In the genomic region with DNA sequence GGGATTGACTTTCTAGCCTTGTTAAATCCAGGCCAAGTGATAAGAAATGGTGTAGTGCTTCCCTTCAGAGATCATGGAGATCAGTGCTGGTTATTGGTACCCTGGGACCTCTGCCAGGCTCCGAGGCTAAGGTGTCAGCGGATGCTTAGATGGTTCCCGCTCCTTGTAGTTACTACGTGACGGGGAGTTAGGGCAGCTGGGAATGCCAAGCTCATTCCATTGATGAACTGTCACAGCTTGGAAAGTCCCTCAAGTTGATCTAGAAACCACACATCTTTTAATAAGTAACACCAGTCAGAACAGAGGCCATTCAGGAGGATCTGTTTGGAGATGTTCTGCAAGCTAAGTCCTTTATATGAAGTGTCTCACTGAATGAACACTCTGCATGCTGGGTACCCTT, we compare ENCODE assay signal across 17 mouse cellular contexts.
"Had no signal": no experiment of that assay in that cellular context is flagged by ENCODE, and none has a peak within 500 bp of the region (broad histone marks: within the 10 kb centered on the region; RNA-seq: fewer than 3 reads in every experiment).

No protein-coding gene starts in this region.

- H3K4me2 ChIP-seq: limb, embryonic 13.5 days; neural tube, embryonic 13.5 days; stomach, embryonic 15.5 days had no signal

- H3K9ac ChIP-seq: limb, embryonic 13.5 days; liver, embryonic 14.5 days; neural tube, embryonic 13.5 days; stomach, embryonic 15.5 days had no signal

- DNase-seq: kidney, adult 9 months; kidney, postnatal 10 days; kidney, postnatal 4 days; left cerebral cortex, postnatal 4 days; midbrain, embryonic 14.5 days; retina, postnatal 1 day; right cerebral cortex, postnatal 4 days; spleen, adult 18-20 months; thymus, adult 2 months; thymus, postnatal 25 days had no signal

- H3K9me3 ChIP-seq: limb, embryonic 13.5 days; midbrain, embryonic 10.5 days; neural tube, embryonic 13.5 days; stomach, embryonic 15.5 days had no signal

- H3K27ac ChIP-seq: layer of hippocampus, adult 2 months; limb, embryonic 13.5 days; liver, embryonic 14.5 days; midbrain, embryonic 10.5 days; neural tube, embryonic 13.5 days; stomach, embryonic 15.5 days had no signal

- ATAC-seq: intestine, postnatal 0 days had no signal

- H3K4me3 ChIP-seq: layer of hippocampus, adult 2 months; limb, embryonic 13.5 days; midbrain, embryonic 10.5 days; neural tube, embryonic 13.5 days; stomach, embryonic 15.5 days had no signal

- H3K36me3 ChIP-seq: limb, embryonic 13.5 days; midbrain, embryonic 10.5 days; neural tube, embryonic 13.5 days; stomach, embryonic 15.5 days had no signal

- H3K27me3 ChIP-seq: limb, embryonic 13.5 days; neural tube, embryonic 13.5 days; stomach, embryonic 15.5 days had no signal
